Mouse (Mus musculus) lung, embryonic 15.5 days (tissue): ENCODE data around the gene Sowaha. TPM values are rescaled to one million over a fixed set of nuclear protein-coding genes. Genes with fewer than 3 reads are reported as not detected.

Source experiments
- ATAC-seq: fragments of 200-750 bp; cut with Nextera tagmentation; 2 replicates; pipeline ENCODE4 v1.8.0; 2017; ENCODE audit warnings: moderate number of reproducible peaks, borderline replicate concordance; ENCODE audit not compliant: low FRiP score, low TSS enrichment; ENCODE audit errors: extremely low read depth
- H3K27ac ChIP-seq: fragments of 300-500 bp; sonication (generic); 2 replicates; pipeline ENCODE4 v1.5.1; 2015; ENCODE audit warnings: moderate library complexity, mild to moderate bottlenecking, inconsistent platforms
- H3K27me3 ChIP-seq: fragments of 300-500 bp; sonication (generic); 2 replicates; pipeline ENCODE4 v1.6.1; 2015; ENCODE audit warnings: inconsistent platforms
- H3K36me3 ChIP-seq: fragments of 300-500 bp; sonication (generic); 2 replicates; pipeline ENCODE4 v1.6.1; 2015; ENCODE audit warnings: inconsistent platforms
- H3K4me1 ChIP-seq: fragments of 300-500 bp; sonication (generic); 2 replicates; pipeline ENCODE4 v1.6.1; 2015; ENCODE audit warnings: inconsistent platforms
- H3K4me2 ChIP-seq: fragments of 300-500 bp; sonication (generic); 2 replicates; pipeline ENCODE4 v1.6.1; 2015; ENCODE audit warnings: inconsistent platforms, mild to moderate bottlenecking, moderate library complexity
- H3K4me3 ChIP-seq: fragments of 300-500 bp; sonication (generic); 2 replicates; pipeline ENCODE4 v1.5.1; 2015; ENCODE audit warnings: mild to moderate bottlenecking, inconsistent platforms
- H3K9ac ChIP-seq: fragments of 300-500 bp; sonication (generic); 2 replicates; pipeline ENCODE4 v1.6.1; 2015; ENCODE audit warnings: inconsistent platforms
- H3K9me3 ChIP-seq: fragments of 300-500 bp; sonication (generic); 2 replicates; pipeline ENCODE4 v1.6.1; 2016; ENCODE audit warnings: inconsistent platforms
- WGBS: fragments of 180-500 bp; shearing (Covaris S2); methylation state at CpG from one replicate; pipeline ENCODE4 v1.1.7; 2015; 5-methylcytosine and 5-hydroxymethylcytosine counted together
- polyA plus RNA-seq: library from polyadenylated mRNA; unstranded; fragments of >200 nt; fragmentation: Nextera tagmentation; extraction: Ambion mirVana; gene quantifications from 2 replicates; pipeline ENCODE4 v1.2.1, GENCODE M21; 2015

Sowaha gene
- polyA plus RNA-seq, 1 experiment from 2014 or later: 0.06 TPM

- Histone ChIP-seq H3K36me3 (no peaks in the 10 kb centered on the region), H3K9ac (no peak overlapping the region), H3K4me3 (no peak overlapping the region), H3K4me1 (no peaks in the 10 kb centered on the region), H3K9me3 (no peaks in the 10 kb centered on the region), H3K27ac (no peak overlapping the region), H3K27me3 (no peaks in the 10 kb centered on the region), H3K4me2 (no peak overlapping the region)
- 19% methylated on average over 15 of the region's 15 CpGs for WGBS
- no peak for ATAC-seq
Observed at GRCm38 (mm10) chr11:53450070-53450705, 29.9 kb downstream of the Sowaha start.

- 69% methylated on average over 1 of the region's 1 CpGs for WGBS
- Histone ChIP-seq H3K4me3 (no peak overlapping the region), H3K27me3 (no peaks in the 10 kb centered on the region), H3K9me3 (no peaks in the 10 kb centered on the region), H3K4me1 (no peaks in the 10 kb centered on the region), H3K9ac (no peak overlapping the region), H3K4me2 (no peak overlapping the region), H3K27ac (no peak overlapping the region), H3K36me3 (no peaks in the 10 kb centered on the region)
- ATAC-seq: no peak
Observed at GRCm38 (mm10) chr11:53448529-53448928, 31.5 kb downstream of the Sowaha start.

- Histone ChIP-seq H3K9ac (no peak overlapping the region), H3K36me3 (no peaks in the 10 kb centered on the region), H3K4me2 (no peak overlapping the region), H3K27ac (no peak overlapping the region), H3K27me3 (no peaks in the 10 kb centered on the region), H3K9me3 (no peaks in the 10 kb centered on the region), H3K4me1 (no peaks in the 10 kb centered on the region), H3K4me3 (no peak overlapping the region)
- ATAC-seq: no peak
- WGBS: 76% methylated on average over 8 of the region's 8 CpGs
Observed at GRCm38 (mm10) chr11:53447996-53448395, 32.1 kb downstream of the Sowaha start.

GRCm38 (mm10) chr11:53446183-53446582, 33.9 kb downstream of the Sowaha start:
- no peak overlapping the region for H3K27ac ChIP-seq
- no peaks in the 10 kb centered on the region for H3K36me3 ChIP-seq
- H3K9ac ChIP-seq: no peak overlapping the region
- H3K4me3 ChIP-seq: no peak overlapping the region
- 62% methylated on average over 13 of the region's 13 CpGs for WGBS
- H3K4me1 ChIP-seq: no peaks in the 10 kb centered on the region
- no peaks in the 10 kb centered on the region for H3K27me3 ChIP-seq
- no peak overlapping the region for H3K4me2 ChIP-seq
- no peak for ATAC-seq
- H3K9me3 ChIP-seq: no peaks in the 10 kb centered on the region

- WGBS: 43% methylated on average over 13 of the region's 13 CpGs
- ATAC-seq: no peak
- no peaks in the 10 kb centered on the region for H3K9me3 ChIP-seq
Observed at GRCm38 (mm10) chr11:53445562-53445961, 34.5 kb downstream of the Sowaha start.

GRCm38 (mm10) chr11:53443861-53444260, 36.2 kb downstream of the Sowaha start:
- no peaks in the 10 kb centered on the region for H3K4me1 ChIP-seq
- no peak overlapping the region for H3K27ac ChIP-seq
- H3K36me3 ChIP-seq: no peaks in the 10 kb centered on the region
- no peaks in the 10 kb centered on the region for H3K9me3 ChIP-seq
- WGBS: 27% methylated on average over 6 of the region's 6 CpGs
- H3K4me2 ChIP-seq: no peak overlapping the region
- H3K9ac ChIP-seq: no peak overlapping the region
- H3K27me3 ChIP-seq: no peaks in the 10 kb centered on the region
- no peak overlapping the region for H3K4me3 ChIP-seq
- no peak for ATAC-seq

More at GRCm38 (mm10) chr11:53445562-53445961, 34.5 kb downstream of the Sowaha start:
- H3K4me1 ChIP-seq: no peaks in the 10 kb centered on the region
- H3K27me3 ChIP-seq: no peaks in the 10 kb centered on the region
- no peak overlapping the region for H3K9ac ChIP-seq
- H3K36me3 ChIP-seq: no peaks in the 10 kb centered on the region
- no peak overlapping the region for H3K27ac ChIP-seq
- no peak overlapping the region for H3K4me2 ChIP-seq
- H3K4me3 ChIP-seq: no peak overlapping the region

- Histone ChIP-seq H3K9ac (no peak overlapping the region), H3K4me2 (no peak overlapping the region), H3K27me3 (no peaks in the 10 kb centered on the region), H3K36me3 (no peaks in the 10 kb centered on the region), H3K4me3 (no peak overlapping the region), H3K4me1 (no peaks in the 10 kb centered on the region), H3K9me3 (no peaks in the 10 kb centered on the region), H3K27ac (no peak overlapping the region)
- WGBS: 10% methylated on average over 12 of the region's 12 CpGs
- no peak for ATAC-seq
Observed at GRCm38 (mm10) chr11:53441921-53442320, 38.2 kb downstream of the Sowaha start.

GRCm38 (mm10) chr11:53436338-53436737, 43.7 kb downstream of the Sowaha start:
- Histone ChIP-seq H3K27me3 (no peaks in the 10 kb centered on the region), H3K4me3 (no peak overlapping the region), H3K4me1 (peaks cover 3% of the 10 kb centered on the region; the same call in 1 of the 2 replicates), H3K27ac (no peak overlapping the region), H3K9ac (no peak overlapping the region), H3K36me3 (no peaks in the 10 kb centered on the region), H3K4me2 (no peak overlapping the region), H3K9me3 (no peaks in the 10 kb centered on the region)
- 72% methylated on average over 6 of the region's 6 CpGs for WGBS
- no peak for ATAC-seq

- Histone ChIP-seq H3K4me1 (peaks cover 3% of the 10 kb centered on the region; the same call in 1 of the 2 replicates), H3K4me2 (no peak overlapping the region)
Observed at GRCm38 (mm10) chr11:53435504-53435903, 44.6 kb downstream of the Sowaha start.

GRCm38 (mm10) chr11:53433057-53433456, 47.0 kb downstream of the Sowaha start:
- Histone ChIP-seq H3K4me2 (no peak overlapping the region), H3K4me3 (no peak overlapping the region), H3K9ac (no peak overlapping the region), H3K9me3 (no peaks in the 10 kb centered on the region), H3K27ac (no peak overlapping the region), H3K27me3 (no peaks in the 10 kb centered on the region), H3K4me1 (peaks cover 13% of the 10 kb centered on the region), H3K36me3 (peaks cover 8% of the 10 kb centered on the region; the same call in 1 of the 2 replicates)
- ATAC-seq: no peak
- WGBS: 48% methylated on average over 6 of the region's 6 CpGs

More at GRCm38 (mm10) chr11:53435504-53435903, 44.6 kb downstream of the Sowaha start:
- Histone ChIP-seq H3K9ac (no peak overlapping the region), H3K9me3 (no peaks in the 10 kb centered on the region), H3K27me3 (no peaks in the 10 kb centered on the region), H3K36me3 (no peaks in the 10 kb centered on the region), H3K27ac (no peak overlapping the region), H3K4me3 (no peak overlapping the region)
- ATAC-seq: no peak
- WGBS: 81% methylated on average over 8 of the region's 8 CpGs

GRCm38 (mm10) chr11:53431347-53432056, 48.6 kb downstream of the Sowaha start:
- Histone ChIP-seq H3K9me3 (no peaks in the 10 kb centered on the region), H3K4me2 (peak overlapping the region; percentile 83), H3K36me3 (peaks cover 14% of the 10 kb centered on the region; the same call in 1 of the 2 replicates), H3K27me3 (no peaks in the 10 kb centered on the region), H3K9ac (peak overlapping the region; percentile 23), H3K27ac (peak overlapping the region; percentile 37), H3K4me1 (peaks cover 13% of the 10 kb centered on the region), H3K4me3 (peak overlapping the region; percentile 80)
- 12% methylated on average over 9 of the region's 9 CpGs for WGBS
- ATAC-seq: peak; percentile 28

GRCm38 (mm10) chr11:53430670-53431346, 49.3 kb downstream of the Sowaha start, which contains the start of the genes Uqcrq and Gdf9:
TSS of gene Uqcrq (minus strand) at chr11:53430831.
TSS of gene Gdf9 (plus strand) at chr11:53431023.
- peaks cover 14% of the 10 kb centered on the region; the same call in 1 of the 2 replicates for H3K36me3 ChIP-seq
- peak within 1 kb of the TSS; percentile 81 for H3K9ac ChIP-seq
- under 1% methylated on average over 44 of the region's 44 CpGs for WGBS
- peak within 1 kb of the TSS; percentile 83 for H3K4me2 ChIP-seq
- no peaks in the 10 kb centered on the region for H3K9me3 ChIP-seq
- H3K4me3 ChIP-seq: peak within 1 kb of the TSS; percentile 80
- peak within 1 kb of the TSS; percentile 43 for H3K27ac ChIP-seq
- no peaks in the 10 kb centered on the region for H3K27me3 ChIP-seq
- H3K4me1 ChIP-seq: peaks cover 13% of the 10 kb centered on the region
- ATAC-seq: peak; percentile 95
